Mouse (Mus musculus) liver, embryonic 14.5 days (tissue): Measurements from ENCODE around the gene Cacna1g.

Experiments
- CTCF ChIP-seq: IDR thresholded peaks from 2 replicates; pipeline ENCODE4 v1.5.1; 2016; ENCODE audit warnings: antibody characterized with exemption, low read depth, control low read depth
- EP300 ChIP-seq: IDR thresholded peaks from 2 replicates; pipeline ENCODE4 v1.6.1; 2016; ENCODE audit warnings: antibody characterized with exemption, low read depth

DNA sequence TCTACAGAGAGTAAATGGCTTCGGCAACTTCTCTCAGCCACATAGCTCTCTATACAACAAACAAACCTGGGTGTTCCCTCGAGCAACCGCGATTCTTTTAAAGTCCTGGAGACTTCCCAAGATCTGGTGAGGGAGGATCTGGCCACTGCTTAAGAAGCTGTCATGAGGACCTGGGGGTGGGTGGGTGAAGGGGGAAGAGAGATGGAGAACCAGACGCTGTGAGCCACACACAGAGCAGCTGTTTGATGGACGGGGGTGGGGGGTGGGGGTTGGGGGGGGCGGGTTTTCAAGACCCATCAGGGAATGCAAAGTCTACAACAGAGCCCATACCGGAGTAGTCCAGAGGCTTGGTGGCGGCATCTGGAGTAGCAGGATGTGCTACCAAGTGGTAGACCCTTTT lies 39.5 kb upstream of the Cacna1g start:
- TF ChIP-seq CTCF (no peak), EP300 (no peak)
